9 mouse cellular contexts compared by ENCODE assay signal in genomic region chr7:121864858-121865585, GRCm38 (mm10). TPM values are rescaled to one million over a fixed set of nuclear protein-coding genes. Genes with fewer than 3 reads are reported as not detected.
DNase-seq lines count a peak whose midpoint lies in the region; ATAC-seq lines count a peak whose summit lies in the region.
"Had no signal": no experiment of that assay in that cellular context is flagged by ENCODE, and none has a peak within 500 bp of the region (broad histone marks: within the 10 kb centered on the region; RNA-seq: fewer than 3 reads in every experiment).

Gene Scnn1b, plus strand, starts transcription at chr7:121865038.

- intact Hi-C loops in left cerebral cortex, postnatal 10 days (cut with DNase I), result no loop called here

- peak within 1 kb of the TSS; percentile 27 to 35 for H3K4me3 ChIP-seq in heart, embryonic 14.5 days (ENCODE audit: control insufficient read depth in 1 of 2, insufficient read depth in 1 of 2, low read depth in 1 of 2, low read length in 2 of 2)
- peak within 1 kb of the TSS; percentile 48 for H3K4me3 ChIP-seq in hindbrain, embryonic 10.5 days
- peak within 1 kb of the TSS; percentile 35 for H3K4me3 ChIP-seq in limb, embryonic 12.5 days (replicated peaks)
- peak within 1 kb of the TSS; percentile 39 for H3K4me3 ChIP-seq in neural tube, embryonic 15.5 days (replicated peaks)

- H3K27ac ChIP-seq in heart, embryonic 14.5 days (replicated peaks in 1 of 2; ENCODE audit: control insufficient read depth in 1 of 2, insufficient read depth in 1 of 2, low read depth in 2 of 2, low read length in 2 of 2), result no peak within 1 kb of the TSS
- no peak within 1 kb of the TSS for H3K27ac ChIP-seq in hindbrain, embryonic 10.5 days
- no peak within 1 kb of the TSS for H3K27ac ChIP-seq in limb, embryonic 12.5 days
- H3K27ac ChIP-seq in neural tube, embryonic 15.5 days (replicated peaks), result no peak within 1 kb of the TSS

- H3K9me3 ChIP-seq in heart, embryonic 14.5 days (ENCODE audit: control insufficient read depth, low read length), result no peaks in the 10 kb centered on the region
- H3K9me3 ChIP-seq in hindbrain, embryonic 10.5 days, result no peaks in the 10 kb centered on the region
- H3K9me3 ChIP-seq in limb, embryonic 12.5 days, result no peaks in the 10 kb centered on the region
- H3K9me3 ChIP-seq in neural tube, embryonic 15.5 days (replicated peaks), result no peaks in the 10 kb centered on the region

- no peak for ATAC-seq in heart, embryonic 14.5 days (ENCODE audit: insufficient number of reproducible peaks, insufficient read depth, low FRiP score, low read depth)
- no peak for ATAC-seq in limb, embryonic 12.5 days (ENCODE audit: insufficient number of reproducible peaks, insufficient read depth, low FRiP score, low TSS enrichment, low read depth)
- ATAC-seq in neural tube, embryonic 15.5 days (ENCODE audit: low FRiP score), result no peak
- no peak for ATAC-seq in CD4-positive, CD25-positive, alpha-beta regulatory T cell, adult 4 months

- H3K36me3 ChIP-seq in heart, embryonic 14.5 days (ENCODE audit: control insufficient read depth, insufficient read depth, low read length), result no peaks in the 10 kb centered on the region
- no peaks in the 10 kb centered on the region for H3K36me3 ChIP-seq in hindbrain, embryonic 10.5 days
- no peaks in the 10 kb centered on the region for H3K36me3 ChIP-seq in limb, embryonic 12.5 days
- H3K36me3 ChIP-seq in neural tube, embryonic 15.5 days, result no peaks in the 10 kb centered on the region

- peaks cover 5 to 7% of the 10 kb centered on the region in 2 experiments for H3K4me1 ChIP-seq in heart, embryonic 14.5 days (ENCODE audit: control insufficient read depth in 2 of 2, insufficient read depth in 2 of 2, low read length in 2 of 2)
- peaks cover 12% of the 10 kb centered on the region for H3K4me1 ChIP-seq in hindbrain, embryonic 10.5 days (replicated peaks)
- H3K4me1 ChIP-seq in limb, embryonic 12.5 days (replicated peaks), result no peaks in the 10 kb centered on the region
- peaks cover 10% of the 10 kb centered on the region for H3K4me1 ChIP-seq in neural tube, embryonic 15.5 days

- H3K4me2 ChIP-seq in heart, embryonic 14.5 days (ENCODE audit: low read length), result peak within 1 kb of the TSS; percentile 61
- peak within 1 kb of the TSS; percentile 61 for H3K4me2 ChIP-seq in limb, embryonic 12.5 days
- peak within 1 kb of the TSS; percentile 80 for H3K4me2 ChIP-seq in neural tube, embryonic 15.5 days

- no peak within 1 kb of the TSS for H3K9ac ChIP-seq in heart, embryonic 14.5 days (ENCODE audit: low read length)
- H3K9ac ChIP-seq in limb, embryonic 12.5 days (replicated peaks), result no peak within 1 kb of the TSS
- H3K9ac ChIP-seq in neural tube, embryonic 15.5 days (replicated peaks), result no peak within 1 kb of the TSS

- H3K27me3 ChIP-seq in heart, embryonic 14.5 days (ENCODE audit: control insufficient read depth, insufficient read depth, low read length), result peaks cover 35% of the 10 kb centered on the region
- H3K27me3 ChIP-seq in hindbrain, embryonic 10.5 days (ENCODE audit: insufficient read depth, poor library complexity, severe bottlenecking), result peaks cover 38% of the 10 kb centered on the region
- peaks cover 59% of the 10 kb centered on the region for H3K27me3 ChIP-seq in limb, embryonic 12.5 days
- peaks cover 33% of the 10 kb centered on the region for H3K27me3 ChIP-seq in neural tube, embryonic 15.5 days (replicated peaks)
- H3K27me3 ChIP-seq: CH12.LX had no signal

- DNase-seq in heart, adult 8-10 months (ENCODE audit: low spot score), result no peak
- DNase-seq in hindbrain, embryonic 10.5 days (ENCODE audit: low spot score), result peak; percentile 20
- DNase-seq in left cerebral cortex, postnatal 10 days (ENCODE audit: extremely low spot score in 1 of 2, low spot score in 2 of 2), result no peak
- no peak for DNase-seq in cerebellum, adult 11-12 months

- 3% methylated on average over 39 of the region's 42 CpGs for WGBS in heart, embryonic 14.5 days
- WGBS in hindbrain, embryonic 10.5 days, result 3% methylated on average over 42 of the region's 42 CpGs
- 4% methylated on average over 40 of the region's 42 CpGs for WGBS in limb, embryonic 12.5 days
- WGBS in neural tube, embryonic 15.5 days, result 3% methylated on average over 40 of the region's 42 CpGs

RNA-seq across cellular contexts. Expression of gene Scnn1b, which starts in this region (rescaled TPM):
- 0.18 TPM in 1 of 2 replicates, not detected in the other for polyA plus RNA-seq in heart, embryonic 14.5 days (2014; fragmentation: Nextera tagmentation; extraction: Ambion mirVana)
- not detected for total RNA-seq in heart, adult 8-10 months (2022)
- 0.15 and 0.16 TPM in 2 replicates for polyA plus RNA-seq in hindbrain, embryonic 10.5 days (2016; fragmentation: Nextera tagmentation; extraction: Ambion mirVana)
- polyA plus RNA-seq in limb, embryonic 12.5 days (2016; fragmentation: Nextera tagmentation; extraction: Ambion mirVana), result not detected in 2 replicates
- 0.26 and 0.69 TPM in 2 replicates for polyA plus RNA-seq in neural tube, embryonic 15.5 days (2015; fragmentation: Nextera tagmentation; extraction: Ambion mirVana)
- not detected for total RNA-seq in left cerebral cortex, postnatal 10 days (2021)
- polyA plus RNA-seq in CD4-positive, CD25-positive, alpha-beta regulatory T cell, adult 4 months (2017; shearing (Covaris generic)), result not detected

Comparison
In these comparisons a context has a peak if more than half of its experiments do, and no peak if none do; other contexts are left out.
1. Peak in DNase-seq and H3K4me3 ChIP-seq in hindbrain, embryonic 10.5 days; RNA of the gene not detected or under 1 TPM.